Mouse (Mus musculus) adrenal gland, postnatal 36 days (tissue): Measurements from ENCODE around the gene Nrde2. TPM values are rescaled to one million over a fixed set of nuclear protein-coding genes. Genes with fewer than 3 reads are reported as not detected.
"Not testable (repeated sequence)": the region's sequence is repeated elsewhere in the genome, so short reads cannot be mapped to it uniquely, and the experiment has no call there.

Experiments used
- DNase-seq, 2 experiments: peaks; one replicate each; pipeline ENCODE4 v3.0.0; 2021; ENCODE audit warnings: mixed read lengths in 1 of 2
- long read RNA-seq, 2 experiments: library from polyadenylated mRNA; stranded (forward); transcript quantifications; one replicate each; pipeline ENCODE4 v2.0.0; 2021; ENCODE audit warnings: borderline sequencing depth in 2 of 2
- total RNA-seq, 2 experiments: library from RNA; stranded (reverse); gene quantifications; 2 replicates each; pipeline ENCODE4 v1.2.3; 2021

Nrde2 gene
- 10 to 100 TPM; 11.6 to 20.2 TPM for total RNA-seq
- long read RNA-seq, experiment 1, transcript Nrde2-201 (14 exons, 3,718 nt) = major isoform, 5 of 17 reads
- long read RNA-seq, experiment 1, partial matches to known transcripts = 8 of 17 reads
- long read RNA-seq, experiment 1, other reads (novel, unspliced or antisense) = 4 of 17 reads
- long read RNA-seq, experiment 2, partial matches to known transcripts = 2 of 4 reads
- long read RNA-seq, experiment 2, other reads (novel, unspliced or antisense) = 1 of 4 reads

- peak; percentile 89 to 91 for DNase-seq
Measured at GRCm38 (mm10) chr12:100159261-100159975, at the start of gene Nrde2. Gene Nrde2 (minus strand): TSS chr12:100159653.

GRCm38 (mm10) chr12:100206926-100207325 lies 47.5 kb upstream of the Nrde2 start:
- DNase-seq = peak in 1 of 2 experiments; percentile 34

GRCm38 (mm10) chr12:100206521-100206920 lies 47.1 kb upstream of the Nrde2 start:
- DNase-seq = no peak

GRCm38 (mm10) chr12:100205156-100205555 lies 45.7 kb upstream of the Nrde2 start:
- no peak for DNase-seq

- DNase-seq = no peak
Measured at GRCm38 (mm10) chr12:100203759-100204158, 44.3 kb upstream of the Nrde2 start.

- DNase-seq = peak; percentile 92 to 93
Measured at GRCm38 (mm10) chr12:100201838-100202237, 42.4 kb upstream of the Nrde2 start.

GRCm38 (mm10) chr12:100201363-100201711 lies 41.9 kb upstream of the Nrde2 start:
- no peak for DNase-seq

GRCm38 (mm10) chr12:100200645-100201362 lies 41.4 kb upstream of the Nrde2 start:
- no peak for DNase-seq

GRCm38 (mm10) chr12:100199891-100200644 lies 40.6 kb upstream of the Nrde2 start:
- peak; percentile 78 to 85 for DNase-seq

- DNase-seq = peak; percentile 95 to 97
Measured at GRCm38 (mm10) chr12:100198967-100199660, 39.7 kb upstream of the Nrde2 start, which contains the start of gene Calm1. Gene Calm1 (plus strand): TSS chr12:100199435.

GRCm38 (mm10) chr12:100196786-100197185 lies 37.3 kb upstream of the Nrde2 start:
- DNase-seq = peak; percentile 11 to 35

- no peak for DNase-seq
Measured at GRCm38 (mm10) chr12:100194181-100194580, 34.7 kb upstream of the Nrde2 start.

- no peak for DNase-seq
Measured at GRCm38 (mm10) chr12:100190802-100191201, 31.3 kb upstream of the Nrde2 start.

- peak; percentile 12 to 37 for DNase-seq
Measured at GRCm38 (mm10) chr12:100187756-100188430, 28.4 kb upstream of the Nrde2 start.

GRCm38 (mm10) chr12:100187013-100187755 lies 27.7 kb upstream of the Nrde2 start:
- DNase-seq = peak; percentile 99

- DNase-seq = peak; percentile 13 to 32
Measured at GRCm38 (mm10) chr12:100186376-100186775, 26.9 kb upstream of the Nrde2 start.

GRCm38 (mm10) chr12:100185897-100186296 lies 26.4 kb upstream of the Nrde2 start:
- peak in 1 of 2 experiments; percentile 21 for DNase-seq

GRCm38 (mm10) chr12:100184976-100185375 lies 25.5 kb upstream of the Nrde2 start:
- not testable (repeated sequence) for DNase-seq

- no peak for DNase-seq
Measured at GRCm38 (mm10) chr12:100183970-100184369, 24.5 kb upstream of the Nrde2 start.

- no peak for DNase-seq
Measured at GRCm38 (mm10) chr12:100182676-100183075, 23.2 kb upstream of the Nrde2 start.
